Mouse (Mus musculus): Measurements from ENCODE around the gene Rbms2. TPM values are rescaled to one million over a fixed set of nuclear protein-coding genes. Genes with fewer than 3 reads are reported as not detected.
"Not testable (repeated sequence)": the region's sequence is repeated elsewhere in the genome, so short reads cannot be mapped to it uniquely, and the experiment has no call there.

Rbms2 gene
- polyA plus RNA-seq, 1 experiment from 2014 or later = 25.3 TPM

- H3K9ac ChIP-seq (ENCODE audit: low read length); H3K4me1 ChIP-seq (replicated peaks; ENCODE audit: control insufficient read depth, insufficient read depth, low read length); H3K4me3 ChIP-seq (ENCODE audit: low read depth, low read length); H3K36me3 ChIP-seq (ENCODE audit: control insufficient read depth, insufficient read depth, low read length); DNase-seq (ENCODE audit: low spot score); H3K4me2 ChIP-seq (ENCODE audit: low read length); ATAC-seq (replicated peaks; ENCODE audit: low FRiP score, low TSS enrichment, low read depth); H3K9me3 ChIP-seq (ENCODE audit: control insufficient read depth, low read length); H3K27ac ChIP-seq (ENCODE audit: low read depth): not testable (repeated sequence)
- H3K27me3 ChIP-seq (replicated peaks; ENCODE audit: control insufficient read depth, insufficient read depth, low read length) = 0 out of 2 replicates have a peak, but pooled peaks cover 11% of the 10 kb centered on the region
- 84% methylated on average over 4 of the region's 4 CpGs for WGBS
These were observed 34.0 kb upstream of the Rbms2 start for GRCm38 (mm10) chr10:128214112-128214511.

- Histone ChIP-seq H3K4me3 (ENCODE audit: low read depth, low read length) (peak overlapping the region; percentile 34), H3K9me3 (ENCODE audit: control insufficient read depth, low read length) (no peaks in the 10 kb centered on the region), H3K4me1 (replicated peaks; ENCODE audit: control insufficient read depth, insufficient read depth, low read length) (peaks cover 6% of the 10 kb centered on the region), H3K27ac (ENCODE audit: low read depth) (no peak overlapping the region), H3K36me3 (ENCODE audit: control insufficient read depth, insufficient read depth, low read length) (0 out of 2 replicates have a peak, but pooled peaks cover 6% of the 10 kb centered on the region), H3K9ac (ENCODE audit: low read length) (peak overlapping the region; percentile 32), H3K4me2 (ENCODE audit: low read length) (peak overlapping the region; percentile 57), H3K27me3 (replicated peaks; ENCODE audit: control insufficient read depth, insufficient read depth, low read length) (0 out of 2 replicates have a peak, but pooled peaks cover 11% of the 10 kb centered on the region)
- WGBS = 3% methylated on average over 18 of the region's 18 CpGs
- peak; percentile 77 for DNase-seq (ENCODE audit: low spot score)
- peak; percentile 60; the same call in 1 of the 2 replicates for ATAC-seq (replicated peaks; ENCODE audit: low FRiP score, low TSS enrichment, low read depth)
These were observed 32.8 kb upstream of the Rbms2 start for GRCm38 (mm10) chr10:128212871-128213323.

- 36% methylated on average over 6 of the region's 6 CpGs for WGBS
- Histone ChIP-seq H3K9ac (ENCODE audit: low read length) (no peak overlapping the region), H3K27me3 (replicated peaks; ENCODE audit: control insufficient read depth, insufficient read depth, low read length) (0 out of 2 replicates have a peak, but pooled peaks cover 11% of the 10 kb centered on the region), H3K9me3 (ENCODE audit: control insufficient read depth, low read length) (no peaks in the 10 kb centered on the region), H3K36me3 (ENCODE audit: control insufficient read depth, insufficient read depth, low read length) (0 out of 2 replicates have a peak, but pooled peaks cover 6% of the 10 kb centered on the region), H3K4me2 (ENCODE audit: low read length) (peak overlapping the region; percentile 95), H3K27ac (ENCODE audit: low read depth) (peak overlapping the region; percentile 51; the same call in 1 of the 2 replicates), H3K4me1 (replicated peaks; ENCODE audit: control insufficient read depth, insufficient read depth, low read length) (peaks cover 6% of the 10 kb centered on the region), H3K4me3 (ENCODE audit: low read depth, low read length) (peak overlapping the region; percentile 76)
- DNase-seq (ENCODE audit: low spot score) (no peak), ATAC-seq (replicated peaks; ENCODE audit: low FRiP score, low TSS enrichment, low read depth) (no peak)
These were observed 32.1 kb upstream of the Rbms2 start for GRCm38 (mm10) chr10:128212148-128212547.

- peak within 1 kb of the TSS; percentile 95 for H3K4me2 ChIP-seq (ENCODE audit: low read length)
- peaks cover 6% of the 10 kb centered on the region; the same call in 1 of the 2 replicates for H3K36me3 ChIP-seq (ENCODE audit: control insufficient read depth, insufficient read depth, low read length)
- ATAC-seq (replicated peaks; ENCODE audit: low FRiP score, low TSS enrichment, low read depth) (peak; percentile 94), DNase-seq (ENCODE audit: low spot score) (peak; percentile 94)
- H3K9ac ChIP-seq (ENCODE audit: low read length) = peak within 1 kb of the TSS; percentile 59
- no peaks in the 10 kb centered on the region for H3K9me3 ChIP-seq (ENCODE audit: control insufficient read depth, low read length)
- peak within 1 kb of the TSS; percentile 51; the same call in 1 of the 2 replicates for H3K27ac ChIP-seq (ENCODE audit: low read depth)
- under 1% methylated on average over 30 of the region's 30 CpGs for WGBS
- 0 out of 2 replicates have a peak, but pooled peaks cover 11% of the 10 kb centered on the region for H3K27me3 ChIP-seq (replicated peaks; ENCODE audit: control insufficient read depth, insufficient read depth, low read length)
- H3K4me3 ChIP-seq (ENCODE audit: low read depth, low read length) = peak within 1 kb of the TSS; percentile 76
- peaks cover 6% of the 10 kb centered on the region for H3K4me1 ChIP-seq (replicated peaks; ENCODE audit: control insufficient read depth, insufficient read depth, low read length)
These were observed 31.5 kb upstream of the Rbms2 start, which contains the start of gene Spryd4 for GRCm38 (mm10) chr10:128211390-128212108. Gene Spryd4, minus strand, starts transcription at chr10:128211807.

- Histone ChIP-seq H3K27me3 (replicated peaks; ENCODE audit: control insufficient read depth, insufficient read depth, low read length) (0 out of 2 replicates have a peak, but pooled peaks cover 11% of the 10 kb centered on the region), H3K4me1 (replicated peaks; ENCODE audit: control insufficient read depth, insufficient read depth, low read length) (peaks cover 6% of the 10 kb centered on the region), H3K9me3 (ENCODE audit: control insufficient read depth, low read length) (no peaks in the 10 kb centered on the region), H3K36me3 (ENCODE audit: control insufficient read depth, insufficient read depth, low read length) (peaks cover 6% of the 10 kb centered on the region; the same call in 1 of the 2 replicates), H3K4me3 (ENCODE audit: low read depth, low read length) (peak overlapping the region; percentile 76), H3K9ac (ENCODE audit: low read length) (peak overlapping the region; percentile 59), H3K4me2 (ENCODE audit: low read length) (peak overlapping the region; percentile 95), H3K27ac (ENCODE audit: low read depth) (no peak overlapping the region)
- no peak for DNase-seq (ENCODE audit: low spot score)
- 24% methylated on average over 14 of the region's 14 CpGs for WGBS
- ATAC-seq (replicated peaks; ENCODE audit: low FRiP score, low TSS enrichment, low read depth) = no peak; the same call in 1 of the 2 replicates
These were observed 30.9 kb upstream of the Rbms2 start for GRCm38 (mm10) chr10:128210954-128211353.

- ATAC-seq (replicated peaks; ENCODE audit: low FRiP score, low TSS enrichment, low read depth) (no peak), DNase-seq (ENCODE audit: low spot score) (no peak)
- H3K27me3 ChIP-seq (replicated peaks; ENCODE audit: control insufficient read depth, insufficient read depth, low read length) = 0 out of 2 replicates have a peak, but pooled peaks cover 11% of the 10 kb centered on the region
- WGBS = 92% methylated on average over 2 of the region's 2 CpGs
- H3K36me3 ChIP-seq (ENCODE audit: control insufficient read depth, insufficient read depth, low read length) = peaks cover 6% of the 10 kb centered on the region; the same call in 1 of the 2 replicates
- H3K4me3 ChIP-seq (ENCODE audit: low read depth, low read length) = no peak overlapping the region
- H3K4me1 ChIP-seq (replicated peaks; ENCODE audit: control insufficient read depth, insufficient read depth, low read length) = peaks cover 6% of the 10 kb centered on the region
- no peak overlapping the region for H3K4me2 ChIP-seq (ENCODE audit: low read length)
- H3K9me3 ChIP-seq (ENCODE audit: control insufficient read depth, low read length) = no peaks in the 10 kb centered on the region
- H3K9ac ChIP-seq (ENCODE audit: low read length) = no peak overlapping the region
- no peak overlapping the region for H3K27ac ChIP-seq (ENCODE audit: low read depth)
These were observed 30.0 kb upstream of the Rbms2 start for GRCm38 (mm10) chr10:128210131-128210530.

- ATAC-seq (replicated peaks; ENCODE audit: low FRiP score, low TSS enrichment, low read depth) = no peak
- H3K9ac ChIP-seq (ENCODE audit: low read length) = no peak overlapping the region
- no peak for DNase-seq (ENCODE audit: low spot score)
- H3K4me2 ChIP-seq (ENCODE audit: low read length) = no peak overlapping the region
- H3K36me3 ChIP-seq (ENCODE audit: control insufficient read depth, insufficient read depth, low read length) = peaks cover 6% of the 10 kb centered on the region; the same call in 1 of the 2 replicates
- no peak overlapping the region for H3K4me3 ChIP-seq (ENCODE audit: low read depth, low read length)
- H3K27me3 ChIP-seq (replicated peaks; ENCODE audit: control insufficient read depth, insufficient read depth, low read length) = 0 out of 2 replicates have a peak, but pooled peaks cover 8% of the 10 kb centered on the region
- H3K27ac ChIP-seq (ENCODE audit: low read depth) = no peak overlapping the region
- no peaks in the 10 kb centered on the region for H3K9me3 ChIP-seq (ENCODE audit: control insufficient read depth, low read length)
- 92% methylated on average over 11 of the region's 11 CpGs for WGBS
- peaks cover 6% of the 10 kb centered on the region for H3K4me1 ChIP-seq (replicated peaks; ENCODE audit: control insufficient read depth, insufficient read depth, low read length)
These were observed 29.4 kb upstream of the Rbms2 start for GRCm38 (mm10) chr10:128209311-128210009.

- Histone ChIP-seq H3K9ac (ENCODE audit: low read length) (no peak overlapping the region), H3K4me1 (replicated peaks; ENCODE audit: control insufficient read depth, insufficient read depth, low read length) (peaks cover 6% of the 10 kb centered on the region), H3K4me3 (ENCODE audit: low read depth, low read length) (no peak overlapping the region), H3K36me3 (ENCODE audit: control insufficient read depth, insufficient read depth, low read length) (peaks cover 6% of the 10 kb centered on the region; the same call in 1 of the 2 replicates), H3K4me2 (ENCODE audit: low read length) (no peak overlapping the region), H3K27me3 (replicated peaks; ENCODE audit: control insufficient read depth, insufficient read depth, low read length) (0 out of 2 replicates have a peak, but pooled peaks cover under 1% of the 10 kb centered on the region), H3K27ac (ENCODE audit: low read depth) (no peak overlapping the region), H3K9me3 (ENCODE audit: control insufficient read depth, low read length) (no peaks in the 10 kb centered on the region)
- 96% methylated on average over 10 of the region's 10 CpGs for WGBS
- DNase-seq (ENCODE audit: low spot score) (no peak), ATAC-seq (replicated peaks; ENCODE audit: low FRiP score, low TSS enrichment, low read depth) (no peak)
These were observed 28.2 kb upstream of the Rbms2 start for GRCm38 (mm10) chr10:128208326-128208725.

Measured in intestine, embryonic 14.5 days (tissue).